Mouse (Mus musculus) lung, postnatal 0 days (tissue): ENCODE measurements at regions not wholly inside any gene's neighbourhood (a gene's known extent, or its start where the extent isn't known, plus 50 kb on each side); places are given as distances from the start of the nearest gene placed in this dataset.

Experiments
- CTCF ChIP-seq: IDR thresholded peaks from 2 replicates; pipeline ENCODE4 v1.5.1; 2016; ENCODE audit warnings: antibody characterized with exemption, mild to moderate bottlenecking
- EP300 ChIP-seq: IDR thresholded peaks from 2 replicates; pipeline ENCODE4 v1.6.1; 2016; ENCODE audit warnings: antibody characterized with exemption, mild to moderate bottlenecking, control low read depth

DNA sequence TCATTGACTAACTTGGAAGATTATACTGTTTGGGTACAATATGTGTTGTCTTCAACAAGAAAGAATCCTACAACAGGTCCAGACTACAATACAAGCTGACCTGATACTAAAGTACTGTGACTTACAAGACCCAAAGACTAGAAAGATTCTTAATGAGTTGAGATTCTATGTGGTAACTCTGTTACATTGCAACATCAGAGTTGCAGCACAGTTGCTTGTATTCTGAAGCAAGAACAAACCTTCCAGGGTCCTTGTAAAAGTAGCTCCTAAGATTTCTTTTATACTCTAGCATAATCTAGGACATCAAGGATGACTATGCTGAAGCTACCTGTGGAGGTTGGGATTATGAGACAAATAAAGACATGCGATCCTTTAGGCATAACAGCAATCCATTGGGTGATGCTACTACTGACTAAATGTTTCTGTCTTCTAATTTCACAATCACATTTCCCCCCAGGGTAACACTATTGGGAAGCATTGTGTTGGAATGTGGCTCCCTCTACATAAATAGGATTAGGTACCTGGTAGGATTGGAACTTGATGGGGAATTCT lies 194.6 kb upstream of the Tank start:
- TF ChIP-seq EP300: no peak
- no peak for TF ChIP-seq CTCF
